Mouse (Mus musculus): ENCODE measurements at regions not wholly inside any gene's neighbourhood (a gene's known extent, or its start where the extent isn't known, plus 50 kb on each side); places are given as distances from the start of the nearest gene placed in this dataset.
"Not testable (repeated sequence)": the region's sequence is repeated elsewhere in the genome, so short reads cannot be mapped to it uniquely, and the experiment has no call there.

GRCm38 (mm10) chr2:98263641-98264040 is 398.4 kb upstream of the Gm10801 start:
- in situ Hi-C loops (cut with MboI, MseI), result no loop called here

- in situ Hi-C loops (cut with MboI, MseI), result no loop called here
These were observed 392.5 kb upstream of the Gm10801 start for GRCm38 (mm10) chr2:98269562-98269961.

GRCm38 (mm10) chr2:98286796-98287352 is 375.2 kb upstream of the Gm10801 start:
- in situ Hi-C loops (cut with MboI, MseI), result no loop called here

- in situ Hi-C loops (cut with MboI, MseI), result not testable (repeated sequence)
These were observed 332.0 kb upstream of the Gm10801 start for GRCm38 (mm10) chr2:98330025-98330424.

GRCm38 (mm10) chr2:98354200-98354599 is 307.8 kb upstream of the Gm10801 start:
- in situ Hi-C loops (cut with MboI, MseI), result loop anchor here (10.0 kb wide), 1 partner anchor 961 kb away; no protein-coding TSS in a partner anchor

GRCm38 (mm10) chr2:98379211-98379610 is 282.8 kb upstream of the Gm10801 start:
- in situ Hi-C loops (cut with MboI, MseI), result no loop called here

Measured in T-helper 2 cell (primary cell).